Mouse (Mus musculus) cerebellum, postnatal 25 days (tissue): ENCODE data around the gene Xxylt1.
A peak's percentile ranks its signal among the peaks of the same experiment; 100 is the strongest.

Experiments
- DNase-seq, 2 experiments: peaks; one replicate each; pipeline ENCODE4 v3.0.0; 2021; ENCODE audit warnings: mixed read lengths in 2 of 2

Gene Xxylt1

GRCm38 (mm10) chr16:31060714-31061113 is 20.5 kb downstream of the Xxylt1 start:
- DNase-seq = no peak

- DNase-seq = no peak
These were observed 21.0 kb downstream of the Xxylt1 start for GRCm38 (mm10) chr16:31060226-31060625.

- DNase-seq = no peak
These were observed 21.5 kb downstream of the Xxylt1 start for GRCm38 (mm10) chr16:31059730-31060129.

GRCm38 (mm10) chr16:31052812-31053211 is 28.4 kb downstream of the Xxylt1 start:
- no peak for DNase-seq

- DNase-seq = no peak
These were observed 29.0 kb downstream of the Xxylt1 start for GRCm38 (mm10) chr16:31052177-31052726.

GRCm38 (mm10) chr16:31050701-31051100 is 30.5 kb downstream of the Xxylt1 start:
- no peak for DNase-seq

GRCm38 (mm10) chr16:31048194-31048593 is 33.0 kb downstream of the Xxylt1 start:
- DNase-seq = no peak

GRCm38 (mm10) chr16:31047186-31047898 is 33.9 kb downstream of the Xxylt1 start:
- DNase-seq = peak; percentile 73 to 74

- DNase-seq = peak; percentile 57 to 63
These were observed 35.0 kb downstream of the Xxylt1 start for GRCm38 (mm10) chr16:31046217-31046659.

- no peak for DNase-seq
These were observed 36.0 kb downstream of the Xxylt1 start for GRCm38 (mm10) chr16:31045211-31045610.

- no peak for DNase-seq
These were observed 38.1 kb downstream of the Xxylt1 start for GRCm38 (mm10) chr16:31043136-31043535.

GRCm38 (mm10) chr16:31041566-31041965 is 39.7 kb downstream of the Xxylt1 start:
- DNase-seq = no peak

- no peak for DNase-seq
These were observed 41.3 kb downstream of the Xxylt1 start for GRCm38 (mm10) chr16:31039803-31040459.

- DNase-seq = no peak
These were observed 43.8 kb downstream of the Xxylt1 start for GRCm38 (mm10) chr16:31037431-31037830.

- DNase-seq = no peak
These were observed 45.5 kb downstream of the Xxylt1 start for GRCm38 (mm10) chr16:31035651-31036245.

- no peak for DNase-seq
These were observed 46.0 kb downstream of the Xxylt1 start for GRCm38 (mm10) chr16:31035235-31035634.

- DNase-seq = no peak
These were observed 47.2 kb downstream of the Xxylt1 start for GRCm38 (mm10) chr16:31034051-31034450.

GRCm38 (mm10) chr16:31029739-31030485 is 51.3 kb downstream of the Xxylt1 start:
- DNase-seq = no peak

- DNase-seq = no peak
These were observed 53.6 kb downstream of the Xxylt1 start for GRCm38 (mm10) chr16:31027675-31028074.

GRCm38 (mm10) chr16:31025516-31025915 is 55.7 kb downstream of the Xxylt1 start:
- DNase-seq = no peak

- DNase-seq = no peak
These were observed 56.2 kb downstream of the Xxylt1 start for GRCm38 (mm10) chr16:31024997-31025396.

GRCm38 (mm10) chr16:31024221-31024620 is 57.0 kb downstream of the Xxylt1 start:
- DNase-seq = no peak

- no peak for DNase-seq
These were observed 57.4 kb downstream of the Xxylt1 start for GRCm38 (mm10) chr16:31023803-31024202.
